Mouse (Mus musculus) bone marrow macrophage, adult 2 months (primary cell): ENCODE measurements around the gene Paqr4. TPM values are rescaled to one million over a fixed set of nuclear protein-coding genes. Genes with fewer than 3 reads are reported as not detected.

ENCODE experiments used
- H3K27ac ChIP-seq: 2 replicates; pipeline ENCODE4 v1.5.1; 2012; ENCODE audit warnings: low read depth, low read length; ENCODE audit not compliant: insufficient read depth
- H3K4me1 ChIP-seq: 2 replicates; pipeline ENCODE4 v1.6.1; 2012; ENCODE audit warnings: low read length; ENCODE audit not compliant: control insufficient read depth, insufficient read depth
- H3K4me3 ChIP-seq: 2 replicates; pipeline ENCODE4 v1.5.1; 2012; ENCODE audit warnings: mild to moderate bottlenecking, low read length, moderate library complexity; ENCODE audit not compliant: insufficient read depth
- CTCF ChIP-seq: IDR thresholded peaks from 2 replicates; pipeline ENCODE4 v1.5.1; 2012; ENCODE audit warnings: low read depth, mild to moderate bottlenecking, low read length, moderate library complexity
- POLR2A ChIP-seq: IDR thresholded peaks from 2 replicates; pipeline ENCODE4 v1.6.1; 2012; ENCODE audit warnings: mild to moderate bottlenecking, low read depth, low read length, borderline replicate concordance
- polyA plus RNA-seq: library from polyadenylated mRNA; stranded (reverse); fragments of >200 nt; gene quantifications from 2 replicates; pipeline ENCODE4 v1.2.4, GENCODE M21; 2012; ENCODE audit not compliant: missing spikeins, insufficient read depth, insufficient read length

The Paqr4 gene
- polyA plus RNA-seq, 1 experiment: 13.9 TPM

DNA sequence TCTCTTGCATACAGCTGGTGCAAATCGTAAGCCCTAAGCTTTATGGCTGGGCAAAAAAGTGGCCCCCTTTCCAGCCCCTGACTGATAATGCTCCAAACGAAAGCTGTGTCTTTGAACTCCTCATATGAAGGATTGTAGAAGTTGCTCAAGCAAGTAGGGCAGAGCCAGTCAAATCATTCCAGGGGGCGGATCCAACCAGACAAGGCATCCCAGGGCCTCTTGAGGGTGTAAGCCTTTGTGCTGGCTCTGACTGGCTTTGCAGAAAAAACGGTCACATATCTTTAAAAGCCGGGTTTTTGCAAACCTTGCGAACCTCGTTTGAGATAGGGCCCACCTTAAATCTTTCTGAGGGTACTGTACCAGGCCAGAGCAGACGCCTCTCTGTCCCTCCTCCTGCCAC is 3.4 kb upstream of the Paqr4 start:
- Histone ChIP-seq H3K4me3 (no peak overlapping the region), H3K27ac (no peak overlapping the region), H3K4me1 (peaks cover 18% of the 10 kb centered on the region)
- no peak for TF ChIP-seq POLR2A
- TF ChIP-seq CTCF: no peak

DNA sequence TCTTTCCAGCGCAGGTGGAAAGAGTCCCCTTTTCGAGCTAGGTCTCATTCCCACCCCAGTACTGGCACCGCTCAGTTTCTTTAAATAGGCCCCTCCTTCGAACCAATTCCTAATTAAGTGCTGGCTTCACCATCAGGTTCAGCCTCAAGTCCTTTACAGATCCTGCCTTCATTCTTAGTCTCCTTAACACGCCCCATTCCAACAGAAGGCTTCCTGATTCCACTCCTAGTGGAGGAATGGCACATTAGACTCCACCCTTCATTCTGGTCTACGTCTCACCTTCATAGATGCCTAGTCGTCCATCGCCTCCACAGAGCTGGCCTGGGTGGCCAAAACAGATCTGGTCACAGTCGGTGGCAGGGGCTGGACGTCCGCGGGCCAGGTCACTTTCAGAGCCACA is 2.3 kb upstream of the Paqr4 start:
- H3K4me3 ChIP-seq: no peak overlapping the region
- H3K4me1 ChIP-seq: peaks cover 14% of the 10 kb centered on the region
- H3K27ac ChIP-seq: no peak overlapping the region
- TF ChIP-seq POLR2A: no peak
- TF ChIP-seq CTCF: no peak

DNA sequence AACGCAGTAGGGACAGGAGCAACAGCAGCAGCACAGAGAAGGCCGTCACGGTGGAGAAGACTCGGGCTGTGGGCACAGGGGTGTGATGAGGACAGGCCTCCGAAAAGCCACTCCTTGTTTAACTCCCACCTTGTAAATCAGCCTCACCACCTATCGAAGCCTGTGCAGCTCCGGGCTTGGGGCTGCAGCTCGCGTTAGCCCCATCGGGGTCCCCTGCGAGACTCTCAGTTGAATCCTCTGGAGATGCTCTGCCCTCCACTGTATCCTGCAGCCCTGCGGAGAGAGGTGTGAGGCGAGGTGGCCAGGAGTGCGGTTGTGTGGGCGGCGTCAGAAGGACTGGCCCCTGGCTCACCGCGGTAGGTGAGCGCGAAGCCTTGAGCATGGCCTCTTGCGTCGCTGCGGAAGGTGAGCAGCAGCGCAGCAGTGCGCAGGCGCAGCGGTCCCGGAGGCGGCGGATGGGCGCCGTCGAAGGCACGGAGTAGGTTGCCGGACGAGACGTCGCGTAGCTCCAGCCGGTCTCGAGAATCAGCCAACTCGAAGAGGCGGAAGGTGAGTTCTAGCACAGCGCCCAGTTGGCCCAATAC is 1.6 kb upstream of the Paqr4 start:
- Histone ChIP-seq H3K4me1 (peaks cover 9% of the 10 kb centered on the region), H3K4me3 (peak overlapping the region; percentile 20; the same call in 1 of the 2 replicates), H3K27ac (no peak overlapping the region)
- TF ChIP-seq CTCF (no peak), POLR2A (no peak)

DNA sequence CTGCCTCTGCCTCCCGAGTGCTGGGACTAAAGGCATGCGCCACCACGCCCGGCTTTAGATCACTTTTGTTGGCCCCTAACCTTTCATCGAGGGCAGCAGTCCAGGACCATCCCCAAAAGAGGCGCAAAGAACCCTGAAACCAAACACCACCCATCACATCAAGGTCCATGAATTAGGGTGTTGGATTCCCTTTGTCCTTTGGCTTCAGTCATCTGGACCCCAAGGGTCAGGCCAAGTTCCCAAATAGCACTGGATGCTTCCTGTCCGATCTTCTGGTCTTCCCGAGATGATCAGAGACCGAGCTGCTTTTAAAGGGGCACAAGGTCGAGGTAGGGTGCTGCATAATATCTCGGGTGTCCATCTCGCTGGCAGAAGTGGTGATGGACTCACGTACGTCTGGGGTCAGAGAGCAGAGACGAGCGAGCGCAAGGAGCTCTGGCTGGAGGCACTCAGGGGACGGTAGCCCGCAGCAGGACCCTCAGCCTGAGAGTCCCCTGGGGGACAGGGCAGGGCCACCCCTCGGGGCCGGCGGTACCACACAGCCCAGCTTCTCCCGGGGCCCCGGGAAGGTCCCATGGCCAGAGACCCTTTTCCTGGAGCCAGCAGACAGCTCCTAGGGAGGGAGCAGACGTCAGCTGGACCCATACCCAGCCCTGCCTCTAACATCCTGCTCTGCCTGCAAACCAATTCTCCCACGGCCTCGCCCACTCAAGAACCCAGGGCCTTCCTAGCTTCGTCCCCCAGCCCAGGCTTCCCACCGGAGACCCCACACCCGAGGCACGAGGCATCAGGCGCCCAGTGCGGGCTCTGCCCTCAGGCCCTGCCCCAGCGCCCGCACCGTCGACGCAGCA is 917 bp upstream of the Paqr4 start:
- no peak for TF ChIP-seq CTCF
- TF ChIP-seq POLR2A: no peak
- Histone ChIP-seq H3K27ac (no peak overlapping the region), H3K4me3 (no peak overlapping the region), H3K4me1 (peaks cover 4% of the 10 kb centered on the region)

DNA sequence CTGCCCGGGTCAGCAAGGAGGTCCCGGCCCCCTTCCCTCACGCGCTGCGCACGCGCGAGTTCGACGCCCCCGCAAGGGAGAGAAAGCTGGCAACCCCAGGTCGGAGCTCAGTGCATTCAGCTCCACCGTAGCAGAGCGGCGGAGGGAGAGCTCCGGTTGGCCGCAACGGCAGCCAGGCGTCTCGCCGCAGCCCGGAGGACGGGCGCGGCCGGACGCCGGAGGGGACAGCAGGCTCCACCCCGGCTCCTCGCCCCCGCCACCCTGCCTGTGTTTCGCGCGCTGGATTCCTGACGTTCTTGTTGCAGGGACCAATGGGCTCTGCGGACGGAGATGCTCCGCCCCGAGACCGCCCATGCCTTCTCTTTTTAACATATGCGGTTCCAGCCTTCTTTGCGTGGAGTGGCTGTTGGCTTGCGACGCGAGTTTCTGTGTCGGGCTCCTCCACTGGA is 507 bp downstream of the Paqr4 start:
- no peak for TF ChIP-seq POLR2A
- no peak for TF ChIP-seq CTCF
- peaks cover 3% of the 10 kb centered on the region; the same call in 1 of the 2 replicates for H3K4me1 ChIP-seq
- H3K27ac ChIP-seq: no peak overlapping the region
- peak overlapping the region; percentile 72 for H3K4me3 ChIP-seq

DNA sequence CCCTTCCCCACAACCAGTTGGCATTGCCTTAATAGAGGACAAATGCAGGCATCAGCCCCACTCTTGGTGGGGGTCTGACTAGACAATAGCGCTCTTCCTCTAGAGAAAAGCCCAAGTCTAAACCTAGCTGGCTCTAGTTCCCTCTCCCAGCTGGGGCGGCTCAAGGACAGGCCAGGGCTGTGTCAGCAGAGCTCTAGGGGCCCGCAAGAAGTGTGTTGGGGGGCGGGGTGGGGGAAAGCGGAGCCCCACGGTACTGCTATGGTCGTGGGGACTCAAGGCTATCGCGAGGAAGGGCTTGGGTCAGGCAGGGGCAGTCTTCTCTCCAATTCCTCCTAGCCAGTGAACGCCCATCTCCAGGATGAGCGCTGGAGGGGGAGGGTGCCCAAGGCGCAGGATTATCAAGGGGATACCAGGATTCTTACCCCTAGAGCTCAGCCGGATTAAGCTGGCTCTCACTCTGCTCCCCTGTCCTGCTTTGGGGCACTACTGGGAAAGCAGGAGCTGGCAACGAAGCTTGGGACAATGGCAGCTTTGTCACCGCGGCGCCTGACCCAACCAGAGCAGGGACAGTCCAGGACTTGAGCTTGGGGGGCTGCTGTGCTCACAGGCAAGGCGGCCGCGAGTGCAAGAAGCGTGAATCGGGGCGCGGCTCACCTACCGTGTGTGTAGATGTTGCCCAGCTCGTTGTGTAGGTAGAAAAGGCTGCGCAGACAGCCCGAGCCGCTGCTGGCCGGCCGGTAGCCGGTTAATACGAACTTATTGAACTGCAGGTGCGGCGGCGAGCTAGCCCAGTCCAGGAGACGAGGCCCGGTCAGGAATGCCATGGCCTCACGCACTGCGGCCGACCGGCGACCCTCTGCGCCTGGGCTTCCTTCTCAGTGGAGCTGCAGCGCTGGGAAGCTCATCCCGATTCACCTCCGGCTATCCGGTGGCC is 1.2 kb downstream of the Paqr4 start:
- Histone ChIP-seq H3K27ac (no peak overlapping the region), H3K4me1 (peaks cover 3% of the 10 kb centered on the region; the same call in 1 of the 2 replicates), H3K4me3 (peak overlapping the region; percentile 72)
- TF ChIP-seq POLR2A (no peak), CTCF (no peak)

DNA sequence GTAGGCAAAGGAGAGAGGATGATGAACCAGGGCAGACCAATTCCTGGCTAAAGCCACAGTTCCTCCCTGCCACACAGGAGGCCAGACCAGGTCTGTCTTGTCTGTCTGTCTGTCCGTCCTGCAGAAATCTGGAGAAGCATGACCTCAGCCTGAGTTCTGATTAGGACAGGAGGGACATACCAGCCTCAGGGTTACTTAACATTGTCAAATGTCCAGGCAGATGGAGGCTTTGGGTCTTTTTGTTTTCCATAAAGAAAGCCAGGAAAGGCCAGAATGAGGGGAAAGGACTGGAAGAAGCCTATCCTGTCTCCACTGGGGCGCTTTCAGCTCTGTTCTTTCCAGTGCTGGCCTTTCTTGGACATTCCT is 1.8 kb downstream of the Paqr4 start:
- peaks cover 3% of the 10 kb centered on the region; the same call in 1 of the 2 replicates for H3K4me1 ChIP-seq
- TF ChIP-seq POLR2A: no peak
- no peak for TF ChIP-seq CTCF
- H3K27ac ChIP-seq: no peak overlapping the region
- no peak overlapping the region for H3K4me3 ChIP-seq

DNA sequence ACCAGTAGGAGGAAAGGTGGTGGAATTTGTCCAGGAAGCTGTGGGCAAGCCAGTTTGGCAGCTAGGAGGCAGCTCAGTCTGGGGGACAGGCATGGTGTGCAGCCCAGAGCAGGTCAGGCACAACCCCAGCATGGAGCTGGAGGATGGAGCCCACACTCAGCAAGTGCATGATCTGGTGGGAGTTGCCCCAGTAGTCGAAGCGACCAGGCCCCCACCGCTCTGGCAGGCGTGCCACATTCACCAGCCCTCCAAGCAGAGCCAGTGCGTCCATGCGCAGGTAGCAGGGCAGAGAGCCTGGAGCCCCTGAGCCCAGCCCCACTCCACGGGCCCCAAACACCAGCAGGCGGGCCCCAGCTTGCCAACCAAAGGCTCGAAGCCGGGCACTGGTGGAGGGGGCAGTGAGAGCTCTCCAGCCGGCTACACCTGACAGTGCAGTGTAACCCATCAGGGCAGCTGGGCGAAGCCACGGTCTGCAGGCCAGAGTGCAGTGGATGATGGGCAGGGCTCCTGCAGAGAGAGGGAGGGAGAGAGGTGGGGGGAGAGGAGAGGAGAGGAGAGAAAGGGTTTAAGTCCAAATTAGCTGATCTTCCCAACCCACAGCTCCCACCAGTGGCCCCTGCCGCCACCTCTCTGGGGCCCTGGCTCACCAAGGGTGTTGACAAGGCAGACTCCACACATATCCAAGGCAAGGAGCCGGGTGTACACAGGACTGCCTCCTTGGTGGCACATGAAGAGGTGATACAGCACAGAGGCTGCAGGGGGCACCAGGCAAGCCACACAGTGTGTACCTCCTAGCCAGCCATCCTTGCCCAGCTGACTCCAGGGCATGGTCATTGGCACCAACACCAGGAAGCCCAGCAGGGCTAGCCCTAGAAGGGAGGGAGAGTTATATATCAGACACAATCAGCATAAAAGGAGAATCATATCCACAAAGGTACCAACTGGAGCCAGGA is 2.9 kb downstream of the Paqr4 start:
- H3K27ac ChIP-seq: no peak overlapping the region
- TF ChIP-seq CTCF (no peak), POLR2A (no peak)
- H3K4me3 ChIP-seq: no peak overlapping the region
- H3K4me1 ChIP-seq: peaks cover 3% of the 10 kb centered on the region; the same call in 1 of the 2 replicates
